16 mouse cellular contexts compared by ENCODE assay signal in genomic region chr19:15888466-15888865, GRCm38 (mm10).
"Had no signal": no experiment of that assay in that cellular context is flagged by ENCODE, and none has a peak within 500 bp of the region (broad histone marks: within the 10 kb centered on the region; RNA-seq: fewer than 3 reads in every experiment).

No protein-coding gene starts in this region.

- H3K4me1 ChIP-seq: neural tube, embryonic 13.5 days; neural tube, embryonic 15.5 days; stomach, embryonic 15.5 days had no signal

- DNase-seq: retina, postnatal 1 day; right cerebral cortex, adult 18-20 months; right cerebral cortex, postnatal 14 days; right cerebral cortex, postnatal 25 days; right cerebral cortex, postnatal 4 days; spleen, adult 18-20 months; thymus, adult 18-20 months; thymus, adult 2 months; thymus, postnatal 14 days; thymus, postnatal 25 days; thymus, postnatal 36 days; thymus, postnatal 4 days had no signal

- H3K4me3 ChIP-seq: neural tube, embryonic 13.5 days; neural tube, embryonic 15.5 days; stomach, embryonic 15.5 days had no signal

- H3K9me3 ChIP-seq: neural tube, embryonic 13.5 days; stomach, embryonic 15.5 days had no signal

- H3K27me3 ChIP-seq: neural tube, embryonic 13.5 days; neural tube, embryonic 15.5 days; stomach, embryonic 15.5 days had no signal

- H3K36me3 ChIP-seq: neural tube, embryonic 13.5 days; neural tube, embryonic 15.5 days; stomach, embryonic 15.5 days had no signal

- H3K27ac ChIP-seq: neural tube, embryonic 13.5 days; neural tube, embryonic 15.5 days; stomach, embryonic 15.5 days; stomach, postnatal 0 days had no signal
